Mouse (Mus musculus) CH12.LX (cell line): Measurements from ENCODE around the gene Pfkfb3. TPM values are rescaled to one million over a fixed set of nuclear protein-coding genes. Genes with fewer than 3 reads are reported as not detected.

Experiments used
- DNase-seq: peaks from one replicate; pipeline ENCODE4 v3.0.0-alpha.2; 2013; ENCODE audit errors: extremely low read depth
- H3K27ac ChIP-seq: 2 replicates; pipeline ENCODE4 v1.5.1; 2012; ENCODE audit warnings: low read depth, mild to moderate bottlenecking, control low read depth, moderate library complexity; ENCODE audit not compliant: insufficient read depth
- H3K27me3 ChIP-seq: replicated peaks from 2 replicates; pipeline ENCODE3; 2012; ENCODE audit warnings: inconsistent platforms
- H3K36me3 ChIP-seq, 2 experiments: replicated peaks in 1 of 2; 2 replicates each; pipeline versions ENCODE3 to v1.6.1; 2012; ENCODE audit warnings: inconsistent platforms in 1 of 2, low read length in 1 of 2, mild to moderate bottlenecking in 1 of 2, mixed read lengths in 1 of 2, moderate library complexity in 1 of 2; ENCODE audit not compliant: control insufficient read depth in 1 of 2, insufficient read depth in 1 of 2
- H3K4me1 ChIP-seq, 2 experiments: 2 replicates each; pipeline ENCODE4 v1.6.1; 2012; ENCODE audit warnings: inconsistent platforms in 1 of 2, moderate library complexity in 1 of 2; ENCODE audit not compliant: insufficient read depth in 2 of 2, control insufficient read depth in 1 of 2
- H3K4me2 ChIP-seq: 2 replicates; pipeline ENCODE4 v1.6.1; 2012; ENCODE audit warnings: low read depth, mild to moderate bottlenecking, control low read depth; ENCODE audit not compliant: poor library complexity, insufficient read depth, severe bottlenecking
- H3K4me3 ChIP-seq, 3 experiments: fragments of 150-350 bp in 1 of 3; sonication (generic) in 1 of 3; replicated peaks in 1 of 3; 2 replicates each; pipeline versions ENCODE3 to v1.5.1; 2011 to 2012; ENCODE audit warnings: low read depth in 2 of 3, low read length in 2 of 3, mild to moderate bottlenecking in 2 of 3, moderate library complexity in 2 of 3, control low read depth in 1 of 3, improper control_type of control experiment in 1 of 3, inconsistent platforms in 1 of 3, mixed read lengths in 1 of 3; ENCODE audit not compliant: poor library complexity in 1 of 3
- H3K79me2 ChIP-seq: replicated peaks from 2 replicates; pipeline ENCODE4 v1.6.1; 2012; ENCODE audit warnings: mild to moderate bottlenecking, moderate library complexity; ENCODE audit not compliant: control insufficient read depth, poor library complexity, insufficient read depth, severe bottlenecking; ENCODE audit errors: extremely low read depth
- H3K9ac ChIP-seq: 2 replicates; pipeline ENCODE4 v1.6.1; 2012; ENCODE audit warnings: low read depth, mild to moderate bottlenecking, control low read depth, moderate library complexity; ENCODE audit not compliant: insufficient read depth
- H3K9me3 ChIP-seq: replicated peaks from 2 replicates; pipeline ENCODE3; 2012; ENCODE audit warnings: low read length, inconsistent platforms, mixed read lengths
- BHLHE40 ChIP-seq: IDR thresholded peaks from 2 replicates; pipeline ENCODE4 v1.6.1; 2011; ENCODE audit warnings: mild to moderate bottlenecking, low read depth, low read length, improper control_type of control experiment
- CHD1 ChIP-seq: IDR thresholded peaks from 2 replicates; pipeline ENCODE4 v1.6.1; 2012; ENCODE audit warnings: low read depth, low read length, improper control_type of control experiment, inconsistent platforms
- CHD2 ChIP-seq: IDR thresholded peaks from 2 replicates; pipeline ENCODE4 v1.6.1; 2011; ENCODE audit warnings: low read length, improper control_type of control experiment
- CTCF ChIP-seq, 2 experiments: IDR thresholded peaks in 1 of 2; conservative IDR thresholded peaks in 1 of 2; 2 replicates each; pipeline ENCODE4 v1.5.1; 2011 to 2012; ENCODE audit warnings: low read depth in 2 of 2, low read length in 2 of 2, improper control_type of control experiment in 1 of 2, inconsistent platforms in 1 of 2, mild to moderate bottlenecking in 1 of 2, moderate library complexity in 1 of 2
- E2F4 ChIP-seq: IDR thresholded peaks from 2 replicates; pipeline ENCODE4 v1.6.1; 2011; ENCODE audit warnings: low read depth, low read length, improper control_type of control experiment; ENCODE audit not compliant: insufficient replicate concordance
- EP300 ChIP-seq: IDR thresholded peaks from 2 replicates; pipeline ENCODE4 v1.6.1; 2011; ENCODE audit warnings: low read length, improper control_type of control experiment
- ETS1 ChIP-seq: conservative IDR thresholded peaks from 2 replicates; pipeline ENCODE4 v1.6.1; 2012; ENCODE audit warnings: low read depth, mild to moderate bottlenecking, inconsistent platforms, low read length, improper control_type of control experiment, moderate library complexity
- GABPA ChIP-seq: IDR thresholded peaks from 2 replicates; pipeline ENCODE4 v1.6.1; 2012; ENCODE audit warnings: low read depth, low read length, improper control_type of control experiment, inconsistent platforms; ENCODE audit not compliant: insufficient replicate concordance
- IRF4 ChIP-seq: IDR thresholded peaks from 2 replicates; pipeline ENCODE4 v1.6.1; 2014; ENCODE audit warnings: low read depth, mild to moderate bottlenecking, inconsistent platforms, low read length, improper control_type of control experiment
- JUN ChIP-seq: IDR thresholded peaks from 2 replicates; pipeline ENCODE4 v1.6.1; 2011; ENCODE audit warnings: low read depth, mild to moderate bottlenecking, low read length, improper control_type of control experiment, moderate library complexity; ENCODE audit not compliant: insufficient read depth
- JUND ChIP-seq: conservative IDR thresholded peaks from 2 replicates; pipeline ENCODE4 v1.6.1; 2011; ENCODE audit warnings: low read depth, low read length, improper control_type of control experiment
- KAT2A ChIP-seq: IDR thresholded peaks from 2 replicates; pipeline ENCODE4 v1.6.1; 2012; ENCODE audit warnings: low read length, improper control_type of control experiment, inconsistent platforms; ENCODE audit not compliant: insufficient replicate concordance
- MAX ChIP-seq: IDR thresholded peaks from 2 replicates; pipeline ENCODE4 v1.6.1; 2011; ENCODE audit warnings: low read length, improper control_type of control experiment
- MAZ ChIP-seq: IDR thresholded peaks from 2 replicates; pipeline ENCODE4 v1.6.1; 2012; ENCODE audit warnings: low read depth, mild to moderate bottlenecking, inconsistent platforms, low read length, improper control_type of control experiment, moderate library complexity
- MYC ChIP-seq: IDR thresholded peaks from 2 replicates; pipeline ENCODE4 v1.6.1; 2011; ENCODE audit warnings: low read depth, mild to moderate bottlenecking, improper control_type of control experiment, low read length
- NELFE ChIP-seq: IDR thresholded peaks from 2 replicates; pipeline ENCODE4 v1.6.1; 2011; ENCODE audit warnings: low read depth, low read length, improper control_type of control experiment
- NRF1 ChIP-seq: IDR thresholded peaks from 2 replicates; pipeline ENCODE4 v1.6.1; 2014; ENCODE audit warnings: low read depth, mild to moderate bottlenecking, inconsistent platforms, low read length, improper control_type of control experiment, moderate library complexity
- POLR2A ChIP-seq: IDR thresholded peaks from 2 replicates; pipeline ENCODE4 v1.6.1; 2011; ENCODE audit warnings: low read depth, mild to moderate bottlenecking, improper control_type of control experiment, low read length
- RAD21 ChIP-seq: IDR thresholded peaks from 2 replicates; pipeline ENCODE4 v1.6.1; 2011; ENCODE audit warnings: low read depth, mild to moderate bottlenecking, low read length, improper control_type of control experiment, moderate library complexity
- RCOR1 ChIP-seq: conservative IDR thresholded peaks from 2 replicates; pipeline ENCODE4 v1.6.1; 2012; ENCODE audit warnings: low read depth, mild to moderate bottlenecking, inconsistent platforms, low read length, improper control_type of control experiment
- SIN3A ChIP-seq: IDR thresholded peaks from 2 replicates; pipeline ENCODE4 v1.6.1; 2012; ENCODE audit warnings: low read length, improper control_type of control experiment, inconsistent platforms
- SMC3 ChIP-seq: IDR thresholded peaks from 2 replicates; pipeline ENCODE4 v1.6.1; 2011; ENCODE audit warnings: low read depth, low read length, improper control_type of control experiment
- TBP ChIP-seq: conservative IDR thresholded peaks from 2 replicates; pipeline ENCODE4 v1.6.1; 2011; ENCODE audit warnings: low read depth, low read length, improper control_type of control experiment
- TCF12 ChIP-seq: IDR thresholded peaks from 2 replicates; pipeline ENCODE4 v1.6.1; 2014; ENCODE audit warnings: low read depth, mild to moderate bottlenecking, inconsistent platforms, low read length, improper control_type of control experiment
- USF1 ChIP-seq: IDR thresholded peaks from 2 replicates; pipeline ENCODE4 v1.6.1; 2014; ENCODE audit warnings: low read depth, mild to moderate bottlenecking, inconsistent platforms, low read length, improper control_type of control experiment
- ZKSCAN1 ChIP-seq: IDR thresholded peaks from 2 replicates; pipeline ENCODE4 v1.6.1; 2012; ENCODE audit warnings: low read depth, inconsistent platforms, low read length, improper control_type of control experiment, borderline replicate concordance
- ZMIZ1 ChIP-seq: IDR thresholded peaks from 2 replicates; pipeline ENCODE4 v1.6.1; 2012; ENCODE audit warnings: low read depth, mild to moderate bottlenecking, inconsistent platforms, low read length, improper control_type of control experiment
- ZNF384 ChIP-seq: IDR thresholded peaks from 2 replicates; pipeline ENCODE4 v1.6.1; 2012; ENCODE audit warnings: low read depth, low read length, improper control_type of control experiment, inconsistent platforms
- dilution Hi-C: fragments of 300-500 bp; cut with MboI; formaldehyde crosslinking; loops from 2 replicates; pipeline ENCODE4 v1.14.3; 2020; ENCODE audit warnings: low sequenced_read_pairs; ENCODE audit not compliant: extremely low pct_unique_long_range_greater_than_20kb, extremely low pct_ligation_motif_present
- in situ Hi-C: fragments of 300-500 bp; cut with MboI; formaldehyde crosslinking; loops from 3 replicates; pipeline ENCODE4 v1.14.3; 2019; ENCODE audit warnings: low sequenced_read_pairs, low pct_ligation_motif_present, low pct_unique_long_range_greater_than_20kb, mixed read lengths
- polyA plus RNA-seq: library from polyadenylated mRNA; unstranded; fragments of >175 nt; gene quantifications from 2 replicates; pipeline ENCODE4 v1.2.1, GENCODE M21; 2012; ENCODE audit warnings: low read depth; ENCODE audit not compliant: insufficient read length
- total RNA-seq, 2 experiments: library from RNA; depleted of rRNA; stranded (reverse); fragments of 300-350 nt in 1 of 2; fragments of >200 nt in 1 of 2; gene quantifications; 2 replicates each; pipeline ENCODE4 v1.2.3; 2012 to 2014

Gene Pfkfb3
- total and polyA plus RNA-seq, 3 experiments, result 6.5 to 17.2 (median 6.7) TPM

DNA sequence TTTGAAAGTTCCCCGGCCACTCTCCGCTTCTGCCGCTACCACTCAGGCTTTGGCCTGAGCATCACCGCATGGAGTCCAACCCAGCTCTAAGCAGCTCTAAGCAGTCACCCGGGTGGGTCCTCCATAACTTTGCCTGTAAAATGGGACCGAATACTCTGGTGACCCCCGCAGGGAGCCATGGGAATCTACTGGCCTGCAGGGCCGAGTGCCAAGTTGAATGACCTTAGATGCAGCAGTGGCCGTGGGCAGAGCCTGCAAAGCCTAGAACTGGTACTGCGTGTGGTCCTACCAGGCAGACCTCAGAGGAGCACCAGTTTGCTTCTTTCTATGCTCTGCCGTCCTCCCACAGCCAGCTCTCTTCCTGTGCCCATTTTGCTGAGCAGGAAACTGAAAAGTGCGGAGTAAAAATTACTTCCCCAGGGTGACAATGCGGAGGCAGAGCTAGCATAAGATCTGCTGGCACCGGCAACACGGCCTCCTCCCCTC is 868 bp downstream of the Pfkfb3 start:
- Histone ChIP-seq H3K79me2 (no peaks in the 10 kb centered on the region), H3K36me3 (peaks cover 0 to 10% of the 10 kb centered on the region in 2 experiments), H3K27me3 (peaks cover 2% of the 10 kb centered on the region), H3K4me1 (peaks cover 5 to 25% of the 10 kb centered on the region in 2 experiments; a peak in 3 of 4 replicates), H3K4me3 (peak overlapping the region; percentile 67 to 83 (median 82)), H3K9ac (peak overlapping the region; percentile 52), H3K4me2 (peak overlapping the region; percentile 92), H3K27ac (peak overlapping the region; percentile 55), H3K9me3 (no peaks in the 10 kb centered on the region)
- dilution Hi-C loops (no loop called here), in situ Hi-C loops (no loop called here)
- TF ChIP-seq ETS1 (no peak), USF1 (no peak), SMC3 (no peak), JUN (no peak), GABPA (no peak), TCF12 (no peak), EP300 (no peak), RAD21 (no peak), E2F4 (no peak), NRF1 (no peak), CTCF (conservative IDR thresholded peaks at IDR 0.05 in 1 of 2, IDR thresholded peaks at IDR 0.05 in 1 of 2; ENCODE audit: low read depth in 2 of 2, low read length in 2 of 2) (no peak), ZMIZ1 (no peak), JUND (no peak), TBP (no peak), RCOR1 (no peak), NELFE (no peak), MAX (no peak), MYC (no peak)
- DNase-seq, result peak; percentile 42

DNA sequence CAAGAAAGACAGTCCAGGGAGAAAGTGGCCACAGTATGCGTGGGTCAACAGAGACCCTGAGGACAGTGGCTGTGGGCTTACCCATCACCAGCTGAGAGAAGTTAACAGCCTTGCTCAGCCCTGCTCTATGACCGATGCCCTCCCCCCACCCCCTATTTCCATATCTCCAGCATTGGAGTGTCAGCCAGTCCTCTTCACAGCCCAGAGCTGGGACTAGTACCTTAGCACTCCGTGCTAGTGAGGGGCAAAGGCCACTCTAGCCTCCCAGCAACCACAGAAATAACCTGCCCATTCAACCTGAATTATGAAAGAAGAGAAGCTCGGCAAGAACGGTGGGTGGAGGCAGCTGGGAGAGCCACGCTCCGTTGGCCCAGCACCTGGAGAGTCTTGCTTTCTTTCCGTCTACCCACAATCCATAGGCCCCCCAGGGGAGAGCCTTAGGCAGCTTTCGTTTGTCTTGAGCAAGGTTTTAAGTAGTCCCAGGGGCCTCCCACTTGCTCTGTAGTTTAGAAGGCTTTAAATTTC is 1.5 kb downstream of the Pfkfb3 start:
- Histone ChIP-seq H3K9ac (peak overlapping the region; percentile 52; the same call in 1 of the 2 replicates), H3K4me1 (peaks cover 5 to 31% of the 10 kb centered on the region in 2 experiments; a peak in 3 of 4 replicates), H3K4me3 (peak overlapping the region; percentile 67 to 83 (median 82)), H3K27me3 (peaks cover 2% of the 10 kb centered on the region), H3K9me3 (no peaks in the 10 kb centered on the region), H3K27ac (no peak overlapping the region), H3K36me3 (peaks cover 0 to 10% of the 10 kb centered on the region in 2 experiments), H3K4me2 (peak overlapping the region; percentile 92), H3K79me2 (no peaks in the 10 kb centered on the region)
- dilution Hi-C loops (no loop called here), in situ Hi-C loops (no loop called here)
- DNase-seq, result peak; percentile 92
- TF ChIP-seq RAD21 (no peak), ZKSCAN1 (no peak), NELFE (no peak), GABPA (no peak), IRF4 (peak; percentile 71), EP300 (peak; percentile 64), MAX (no peak; the same call in 1 of the 2 replicates), E2F4 (no peak), SIN3A (peak; percentile 83; the same call in 1 of the 2 replicates), CHD2 (no peak), MYC (0 out of 2 replicates have a peak, but pooled peaks have one; percentile 28), BHLHE40 (peak; percentile 62), TBP (no peak), NRF1 (no peak), CHD1 (no peak), ZMIZ1 (peak; percentile 32; the same call in 1 of the 2 replicates), KAT2A (no peak), TCF12 (peak; percentile 87), MAZ (peak; percentile 37; the same call in 1 of the 2 replicates), RCOR1 (peak; percentile 69), JUND (no peak), USF1 (no peak), CTCF (conservative IDR thresholded peaks at IDR 0.05 in 1 of 2, IDR thresholded peaks at IDR 0.05 in 1 of 2; ENCODE audit: low read depth in 2 of 2, low read length in 2 of 2) (no peak), POLR2A (no peak), ZNF384 (no peak)
